Mouse (Mus musculus) embryonic facial prominence, embryonic 15.5 days (tissue): ENCODE data around the gene Gnaz. TPM values are rescaled to one million over a fixed set of nuclear protein-coding genes. Genes with fewer than 3 reads are reported as not detected.

Experiments
- ATAC-seq: fragments of 200-750 bp; cut with Nextera tagmentation; 2 replicates; pipeline ENCODE4 v1.8.0; 2017; ENCODE audit warnings: low read depth, moderate TSS enrichment; ENCODE audit not compliant: insufficient number of reproducible peaks, low FRiP score, low TSS enrichment
- H3K27ac ChIP-seq: fragments of 300-500 bp; sonication (generic); replicated peaks from 2 replicates; pipeline ENCODE4 v1.5.1; 2015; ENCODE audit warnings: mild to moderate bottlenecking, inconsistent platforms
- H3K27me3 ChIP-seq: fragments of 300-500 bp; sonication (generic); 2 replicates; pipeline ENCODE4 v1.6.1; 2015; ENCODE audit warnings: inconsistent platforms
- H3K36me3 ChIP-seq: fragments of 300-500 bp; sonication (generic); 2 replicates; pipeline ENCODE4 v1.6.1; 2015; ENCODE audit warnings: mild to moderate bottlenecking, inconsistent platforms
- H3K4me1 ChIP-seq: fragments of 300-500 bp; sonication (generic); 2 replicates; pipeline ENCODE4 v1.6.1; 2015; ENCODE audit warnings: inconsistent platforms
- H3K4me2 ChIP-seq: fragments of 300-500 bp; sonication (generic); replicated peaks from 2 replicates; pipeline ENCODE4 v1.6.1; 2015; ENCODE audit warnings: mild to moderate bottlenecking, inconsistent platforms
- H3K4me3 ChIP-seq: fragments of 300-500 bp; sonication (generic); replicated peaks from 2 replicates; pipeline ENCODE4 v1.5.1; 2015; ENCODE audit warnings: mild to moderate bottlenecking, inconsistent platforms
- H3K9ac ChIP-seq: fragments of 300-500 bp; sonication (generic); 2 replicates; pipeline ENCODE4 v1.6.1; 2015; ENCODE audit warnings: inconsistent platforms
- H3K9me3 ChIP-seq: fragments of 300-500 bp; sonication (generic); replicated peaks from 2 replicates; pipeline ENCODE4 v1.6.1; 2016; ENCODE audit warnings: inconsistent platforms
- WGBS: fragments of 180-500 bp; shearing (Covaris S2); methylation state at CpG from one replicate; pipeline ENCODE4 v1.1.7; 2015; 5-methylcytosine and 5-hydroxymethylcytosine counted together
- polyA plus RNA-seq: library from polyadenylated mRNA; unstranded; fragments of >200 nt; fragmentation: Nextera tagmentation; extraction: Ambion mirVana; gene quantifications from 2 replicates; pipeline ENCODE4 v1.2.1, GENCODE M21; 2015

The Gnaz gene
- polyA plus RNA-seq, 1 experiment from 2014 or later = 5.8 TPM

DNA sequence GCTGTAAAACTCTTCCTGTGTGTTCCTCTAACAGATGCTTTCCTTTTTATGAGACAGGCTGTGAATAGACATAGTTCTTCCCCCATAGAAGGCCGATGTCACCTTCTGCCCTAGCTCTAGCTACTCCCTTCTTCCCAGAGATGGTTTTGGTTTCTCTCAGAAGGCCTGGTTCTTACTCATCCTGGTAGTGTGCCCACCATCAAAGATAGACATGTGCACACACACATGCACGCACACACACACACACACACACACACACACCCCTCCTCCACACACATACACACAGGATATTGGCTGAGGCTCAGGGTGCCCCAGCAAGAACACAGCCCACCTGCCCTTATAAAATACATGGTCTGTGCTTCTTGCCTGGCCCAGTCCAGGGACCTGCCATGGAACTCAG, 2.3 kb downstream of the Gnaz start:
- H3K9me3 ChIP-seq = no peaks in the 10 kb centered on the region
- no peak for ATAC-seq
- peaks cover 26% of the 10 kb centered on the region for H3K27me3 ChIP-seq
- WGBS = 88% methylated on average over 2 of the region's 2 CpGs
- peaks cover 14% of the 10 kb centered on the region for H3K4me1 ChIP-seq
- no peak overlapping the region for H3K4me3 ChIP-seq
- H3K27ac ChIP-seq = no peak overlapping the region
- H3K36me3 ChIP-seq = no peaks in the 10 kb centered on the region
- H3K9ac ChIP-seq = no peak overlapping the region
- H3K4me2 ChIP-seq = no peak overlapping the region

DNA sequence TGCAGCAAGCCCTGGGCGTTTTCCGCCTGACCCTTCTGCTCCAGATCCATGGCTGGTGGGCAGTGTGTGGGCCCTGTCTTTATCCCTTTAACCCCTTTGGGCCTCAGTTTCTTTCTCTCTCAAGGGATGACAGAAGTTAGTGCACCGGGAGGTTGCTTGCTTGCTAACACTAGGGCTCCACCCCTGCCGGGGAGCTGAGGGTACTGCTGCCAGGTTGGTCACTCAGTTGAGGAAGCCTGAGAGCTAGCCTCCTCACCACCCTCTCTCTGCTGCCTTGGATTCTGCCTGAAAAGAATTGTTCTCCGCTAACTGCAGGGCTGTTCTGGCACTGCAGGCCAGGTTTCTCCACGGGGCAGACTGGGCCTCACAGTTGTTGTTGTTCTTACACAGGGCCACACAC, 6.0 kb downstream of the Gnaz start:
- Histone ChIP-seq H3K27ac (no peak overlapping the region), H3K4me1 (peaks cover 2% of the 10 kb centered on the region; the same call in 1 of the 2 replicates), H3K4me3 (no peak overlapping the region), H3K36me3 (no peaks in the 10 kb centered on the region), H3K27me3 (peaks cover 11% of the 10 kb centered on the region; the same call in 1 of the 2 replicates), H3K4me2 (no peak overlapping the region), H3K9me3 (no peaks in the 10 kb centered on the region), H3K9ac (no peak overlapping the region)
- WGBS = 75% methylated on average over 6 of the region's 6 CpGs
- no peak for ATAC-seq

DNA sequence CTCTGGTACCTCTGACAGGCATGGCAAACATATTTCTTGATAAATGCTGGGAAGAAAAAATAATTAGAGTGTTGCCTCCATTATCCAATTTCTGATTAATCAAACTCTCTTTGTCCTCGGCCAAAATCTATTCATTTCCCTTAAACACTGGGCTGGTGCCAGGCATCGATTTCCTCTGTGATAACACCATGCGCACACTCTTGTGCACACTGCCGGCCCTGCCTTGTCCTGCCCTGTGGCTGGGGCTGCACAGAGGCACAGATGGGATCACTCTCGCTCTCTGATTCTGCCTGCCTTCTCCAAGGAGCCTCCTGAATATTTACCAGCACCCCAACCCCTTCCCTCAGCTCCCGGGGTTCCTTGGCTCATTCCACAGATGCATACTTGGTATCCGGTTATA, 8.6 kb downstream of the Gnaz start:
- Histone ChIP-seq H3K27ac (no peak overlapping the region), H3K36me3 (no peaks in the 10 kb centered on the region), H3K4me3 (no peak overlapping the region), H3K4me2 (no peak overlapping the region), H3K9me3 (no peaks in the 10 kb centered on the region), H3K9ac (no peak overlapping the region), H3K4me1 (peaks cover 4% of the 10 kb centered on the region; the same call in 1 of the 2 replicates), H3K27me3 (no peaks in the 10 kb centered on the region)
- no peak for ATAC-seq
- WGBS = 70% methylated on average over 7 of the region's 7 CpGs

GRCm38 (mm10) chr10:74976429-74976828, 9.5 kb downstream of the Gnaz start:
- Histone ChIP-seq H3K4me1 (peaks cover 4% of the 10 kb centered on the region; the same call in 1 of the 2 replicates), H3K4me3 (no peak overlapping the region), H3K9me3 (no peaks in the 10 kb centered on the region), H3K9ac (no peak overlapping the region), H3K27ac (no peak overlapping the region), H3K27me3 (no peaks in the 10 kb centered on the region), H3K4me2 (no peak overlapping the region), H3K36me3 (no peaks in the 10 kb centered on the region)
- 70% methylated on average over 7 of the region's 7 CpGs for WGBS
- ATAC-seq = no peak

- H3K36me3 ChIP-seq = no peaks in the 10 kb centered on the region
- no peak overlapping the region for H3K4me2 ChIP-seq
- no peak for ATAC-seq
- H3K27me3 ChIP-seq = no peaks in the 10 kb centered on the region
- H3K9me3 ChIP-seq = no peaks in the 10 kb centered on the region
- no peak overlapping the region for H3K27ac ChIP-seq
- WGBS = 82% methylated on average over 4 of the region's 4 CpGs
- no peak overlapping the region for H3K9ac ChIP-seq
- peaks cover 4% of the 10 kb centered on the region; the same call in 1 of the 2 replicates for H3K4me1 ChIP-seq
- no peak overlapping the region for H3K4me3 ChIP-seq
Observed at GRCm38 (mm10) chr10:74978056-74978455, 11.1 kb downstream of the Gnaz start.

DNA sequence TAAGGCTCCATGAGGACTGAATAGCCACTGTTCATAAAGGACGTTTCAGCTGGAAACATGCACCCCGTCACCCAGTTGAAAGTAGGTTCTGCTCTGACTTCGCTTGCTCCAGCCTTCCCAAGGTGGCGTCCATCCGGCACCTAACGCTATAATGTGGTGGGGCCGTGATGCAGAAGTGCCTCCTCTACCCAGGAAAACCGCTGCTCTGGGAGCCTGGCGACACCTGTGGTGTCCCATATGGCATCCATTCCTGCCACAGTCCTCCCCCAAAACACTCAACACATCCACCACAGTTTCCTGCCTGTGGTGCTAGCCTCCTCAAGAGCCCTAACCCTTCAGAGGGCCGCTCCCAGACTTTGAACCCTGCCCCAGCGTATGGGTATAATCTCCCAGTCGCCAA, 14.2 kb downstream of the Gnaz start:
- no peaks in the 10 kb centered on the region for H3K27me3 ChIP-seq
- H3K36me3 ChIP-seq = no peaks in the 10 kb centered on the region
- no peak for ATAC-seq
- H3K4me2 ChIP-seq = no peak overlapping the region
- H3K4me3 ChIP-seq = no peak overlapping the region
- 82% methylated on average over 12 of the region's 12 CpGs for WGBS
- no peak overlapping the region for H3K9ac ChIP-seq
- H3K9me3 ChIP-seq = no peaks in the 10 kb centered on the region
- H3K27ac ChIP-seq = no peak overlapping the region
- H3K4me1 ChIP-seq = peaks cover 4% of the 10 kb centered on the region; the same call in 1 of the 2 replicates

- no peak for ATAC-seq
- 76% methylated on average over 8 of the region's 8 CpGs for WGBS
Observed at GRCm38 (mm10) chr10:74983176-74983575, 16.2 kb downstream of the Gnaz start.

DNA sequence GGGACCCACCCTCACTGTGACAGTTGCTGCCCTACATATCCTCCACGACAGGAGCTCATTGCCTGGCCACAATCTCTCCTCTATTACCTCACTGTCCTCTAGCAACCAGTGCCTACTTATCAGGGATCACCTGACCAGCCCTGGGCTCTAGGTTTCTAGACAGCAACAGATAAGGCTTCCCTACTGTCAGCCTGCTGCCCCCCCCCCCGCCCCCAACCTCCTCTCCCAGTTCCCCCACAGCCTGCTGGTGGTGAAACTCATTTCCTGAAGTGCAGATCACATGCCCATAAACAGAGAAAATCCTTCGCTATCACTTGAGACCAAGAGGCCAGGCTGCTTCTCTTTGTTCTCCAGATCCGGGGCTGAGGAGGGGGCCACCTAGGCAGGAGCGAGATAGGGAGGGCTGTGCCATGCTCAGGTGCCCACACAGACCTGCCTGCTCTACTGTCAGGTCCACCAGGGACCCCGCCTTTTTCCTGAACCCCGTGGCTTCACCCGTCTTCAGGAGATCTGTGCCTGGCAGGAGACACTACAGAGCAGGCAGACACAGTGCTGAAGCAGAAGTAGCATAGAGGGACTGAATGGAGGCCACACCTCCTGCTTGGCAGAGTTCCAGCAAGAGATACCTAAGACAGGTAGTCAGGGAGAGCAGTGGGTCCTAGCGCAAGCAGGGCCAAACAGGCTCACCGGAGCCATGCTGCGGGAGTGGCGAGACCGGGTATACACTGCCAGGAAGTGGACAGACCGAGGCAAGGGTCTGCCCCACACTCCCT, 20.9 kb downstream of the Gnaz start:
- no peaks in the 10 kb centered on the region for H3K9me3 ChIP-seq
- no peaks in the 10 kb centered on the region for H3K36me3 ChIP-seq
- peak; percentile 75 for ATAC-seq
- H3K9ac ChIP-seq = no peak overlapping the region
- 0 out of 2 replicates have a peak overlapping the region, but pooled peaks have one; percentile 4 for H3K4me2 ChIP-seq
- 63% methylated on average over 14 of the region's 14 CpGs for WGBS
- H3K4me3 ChIP-seq = no peak overlapping the region
- H3K27ac ChIP-seq = no peak overlapping the region
- H3K27me3 ChIP-seq = no peaks in the 10 kb centered on the region
- 0 out of 2 replicates have a peak, but pooled peaks cover 4% of the 10 kb centered on the region for H3K4me1 ChIP-seq

More at GRCm38 (mm10) chr10:74983176-74983575, 16.2 kb downstream of the Gnaz start:
- Histone ChIP-seq H3K4me1 (peaks cover 4% of the 10 kb centered on the region; the same call in 1 of the 2 replicates), H3K9ac (no peak overlapping the region), H3K27ac (no peak overlapping the region), H3K4me2 (no peak overlapping the region), H3K27me3 (no peaks in the 10 kb centered on the region), H3K36me3 (no peaks in the 10 kb centered on the region), H3K9me3 (no peaks in the 10 kb centered on the region), H3K4me3 (no peak overlapping the region)

- H3K4me2 ChIP-seq = no peak overlapping the region
- H3K9ac ChIP-seq = no peak overlapping the region
- no peak overlapping the region for H3K27ac ChIP-seq
- no peaks in the 10 kb centered on the region for H3K36me3 ChIP-seq
- H3K4me3 ChIP-seq = no peak overlapping the region
- H3K27me3 ChIP-seq = no peaks in the 10 kb centered on the region
- H3K4me1 ChIP-seq = 0 out of 2 replicates have a peak, but pooled peaks cover 4% of the 10 kb centered on the region
- 72% methylated on average over 4 of the region's 4 CpGs for WGBS
- no peaks in the 10 kb centered on the region for H3K9me3 ChIP-seq
- ATAC-seq = no peak
Observed at GRCm38 (mm10) chr10:74989814-74990213, 22.8 kb downstream of the Gnaz start.

- WGBS = 49% methylated on average over 26 of the region's 26 CpGs
- no peak overlapping the region for H3K4me3 ChIP-seq
- H3K27ac ChIP-seq = no peak overlapping the region
- H3K4me1 ChIP-seq = peaks cover 9% of the 10 kb centered on the region; the same call in 1 of the 2 replicates
- no peaks in the 10 kb centered on the region for H3K9me3 ChIP-seq
- H3K27me3 ChIP-seq = no peaks in the 10 kb centered on the region
- H3K9ac ChIP-seq = no peak overlapping the region
- H3K4me2 ChIP-seq = no peak overlapping the region
- H3K36me3 ChIP-seq = no peaks in the 10 kb centered on the region
- no peak for ATAC-seq
Observed at GRCm38 (mm10) chr10:74990584-74991322, 23.8 kb downstream of the Gnaz start.

DNA sequence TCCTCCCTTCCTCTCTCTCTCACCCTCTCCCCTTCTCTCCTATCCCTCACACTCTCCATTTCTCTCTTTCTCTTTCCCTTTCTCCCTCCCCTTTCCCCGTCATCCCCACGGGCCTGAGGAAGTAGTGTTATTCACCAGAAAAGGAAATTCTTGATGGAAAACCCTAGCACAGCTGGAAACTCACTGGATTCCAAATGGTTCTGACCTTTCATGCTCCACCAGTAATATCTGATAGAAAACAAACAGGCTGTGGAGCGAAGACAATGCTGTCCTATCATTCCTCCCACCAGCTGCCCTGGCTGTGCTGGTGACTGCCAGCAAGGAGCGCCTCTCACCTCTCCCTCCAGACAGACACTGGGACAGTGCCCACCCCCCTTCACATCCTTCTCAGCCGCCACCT, 27.9 kb downstream of the Gnaz start:
- no peaks in the 10 kb centered on the region for H3K9me3 ChIP-seq
- no peak overlapping the region for H3K9ac ChIP-seq
- H3K36me3 ChIP-seq = no peaks in the 10 kb centered on the region
- WGBS = 21% methylated on average over 5 of the region's 5 CpGs
- H3K4me2 ChIP-seq = peak overlapping the region; percentile 49
- H3K27me3 ChIP-seq = no peaks in the 10 kb centered on the region
- no peak for ATAC-seq
- H3K27ac ChIP-seq = no peak overlapping the region
- H3K4me1 ChIP-seq = peaks cover 11% of the 10 kb centered on the region; the same call in 1 of the 2 replicates
- H3K4me3 ChIP-seq = no peak overlapping the region
